In genomic region chr9:100023641-100024040, GRCm38 (mm10) we compare ENCODE assay signal across 13 mouse cellular contexts.
DNase-seq lines count a peak whose midpoint lies in the region; ATAC-seq lines count a peak whose summit lies in the region.
"Had no signal": no experiment of that assay in that cellular context is flagged by ENCODE, and none has a peak within 500 bp of the region (broad histone marks: within the 10 kb centered on the region; RNA-seq: fewer than 3 reads in every experiment).

No protein-coding gene starts in this region.

- H3K36me3 ChIP-seq in hindbrain, embryonic 10.5 days: no peaks in the 10 kb centered on the region
- H3K36me3 ChIP-seq in hindbrain, embryonic 13.5 days: no peaks in the 10 kb centered on the region
- H3K36me3 ChIP-seq in embryonic facial prominence, embryonic 14.5 days (ENCODE audit: control insufficient read depth, insufficient read depth, low read length): no peaks in the 10 kb centered on the region
- no peaks in the 10 kb centered on the region for H3K36me3 ChIP-seq in midbrain, embryonic 14.5 days (ENCODE audit: control insufficient read depth, insufficient read depth, low read length)
- H3K36me3 ChIP-seq: embryonic facial prominence, embryonic 13.5 days; liver, embryonic 15.5 days had no signal

- no peaks in the 10 kb centered on the region for H3K9me3 ChIP-seq in hindbrain, embryonic 10.5 days
- no peaks in the 10 kb centered on the region for H3K9me3 ChIP-seq in hindbrain, embryonic 13.5 days
- no peaks in the 10 kb centered on the region for H3K9me3 ChIP-seq in embryonic facial prominence, embryonic 14.5 days (ENCODE audit: control insufficient read depth, low read length)
- no peaks in the 10 kb centered on the region for H3K9me3 ChIP-seq in midbrain, embryonic 14.5 days (ENCODE audit: control insufficient read depth, low read length)
- H3K9me3 ChIP-seq: embryonic facial prominence, embryonic 13.5 days; liver, embryonic 15.5 days had no signal

- H3K4me1 ChIP-seq in hindbrain, embryonic 10.5 days (replicated peaks): no peaks in the 10 kb centered on the region
- H3K4me1 ChIP-seq in hindbrain, embryonic 13.5 days (replicated peaks): no peaks in the 10 kb centered on the region
- H3K4me1 ChIP-seq in embryonic facial prominence, embryonic 14.5 days (ENCODE audit: control insufficient read depth, insufficient read depth, low read length): no peaks in the 10 kb centered on the region
- H3K4me1 ChIP-seq in midbrain, embryonic 14.5 days (ENCODE audit: control insufficient read depth, insufficient read depth, low read length): no peaks in the 10 kb centered on the region
- H3K4me1 ChIP-seq: embryonic facial prominence, embryonic 13.5 days; liver, embryonic 15.5 days had no signal

- no peak overlapping the region for H3K4me3 ChIP-seq in hindbrain, embryonic 10.5 days
- no peak overlapping the region for H3K4me3 ChIP-seq in hindbrain, embryonic 13.5 days
- no peak overlapping the region for H3K4me3 ChIP-seq in embryonic facial prominence, embryonic 14.5 days (ENCODE audit: low read depth, low read length)
- no peak overlapping the region for H3K4me3 ChIP-seq in midbrain, embryonic 14.5 days (replicated peaks; ENCODE audit: low read depth, low read length)
- H3K4me3 ChIP-seq: embryonic facial prominence, embryonic 13.5 days; liver, embryonic 15.5 days had no signal

- H3K27ac ChIP-seq in hindbrain, embryonic 10.5 days: no peak overlapping the region
- no peak overlapping the region for H3K27ac ChIP-seq in hindbrain, embryonic 13.5 days
- no peak overlapping the region for H3K27ac ChIP-seq in embryonic facial prominence, embryonic 14.5 days (replicated peaks; ENCODE audit: low read depth, low read length)
- no peak overlapping the region for H3K27ac ChIP-seq in midbrain, embryonic 14.5 days (replicated peaks; ENCODE audit: low read depth, low read length)
- H3K27ac ChIP-seq: embryonic facial prominence, embryonic 13.5 days; liver, embryonic 15.5 days had no signal

- no peak overlapping the region for H3K9ac ChIP-seq in hindbrain, embryonic 13.5 days
- no peak overlapping the region for H3K9ac ChIP-seq in embryonic facial prominence, embryonic 14.5 days (ENCODE audit: low read depth, low read length)
- no peak overlapping the region for H3K9ac ChIP-seq in midbrain, embryonic 14.5 days (replicated peaks; ENCODE audit: low read length)
- H3K9ac ChIP-seq: embryonic facial prominence, embryonic 13.5 days; liver, embryonic 15.5 days had no signal

- WGBS in hindbrain, embryonic 10.5 days: 63% methylated on average over 5 of the region's 5 CpGs
- WGBS in hindbrain, embryonic 13.5 days: 58% methylated on average over 5 of the region's 5 CpGs
- WGBS in embryonic facial prominence, embryonic 14.5 days: 41% methylated on average over 5 of the region's 5 CpGs
- WGBS in midbrain, embryonic 14.5 days: 68% methylated on average over 5 of the region's 5 CpGs

- peak; percentile 29 for DNase-seq in hindbrain, embryonic 10.5 days (ENCODE audit: low spot score)
- peak; percentile 45 for DNase-seq in testis, postnatal 10 days (ENCODE audit: low spot score)
- DNase-seq in testis, postnatal 14 days (ENCODE audit: low spot score): no peak
- DNase-seq in embryonic facial prominence, embryonic 14.5 days (ENCODE audit: low spot score): peak; percentile 86
- DNase-seq in frontal cortex, postnatal 25 days (ENCODE audit: low spot score in 2 of 2): no peak
- DNase-seq in midbrain, embryonic 14.5 days: no peak
- no peak for DNase-seq in right cerebral cortex, adult 18-20 months
- DNase-seq: kidney, adult 9 months; thymus, postnatal 14 days had no signal

- no peaks in the 10 kb centered on the region for H3K27me3 ChIP-seq in hindbrain, embryonic 10.5 days (ENCODE audit: insufficient read depth, poor library complexity, severe bottlenecking)
- H3K27me3 ChIP-seq in hindbrain, embryonic 13.5 days: no peaks in the 10 kb centered on the region
- no peaks in the 10 kb centered on the region for H3K27me3 ChIP-seq in embryonic facial prominence, embryonic 14.5 days (replicated peaks; ENCODE audit: control insufficient read depth, insufficient read depth, low read length)
- no peaks in the 10 kb centered on the region for H3K27me3 ChIP-seq in midbrain, embryonic 14.5 days (ENCODE audit: control insufficient read depth, insufficient read depth, low read length)
- H3K27me3 ChIP-seq: embryonic facial prominence, embryonic 13.5 days; liver, embryonic 15.5 days had no signal

- no peak overlapping the region for H3K4me2 ChIP-seq in hindbrain, embryonic 13.5 days
- no peak overlapping the region for H3K4me2 ChIP-seq in embryonic facial prominence, embryonic 14.5 days (ENCODE audit: low read depth, low read length)
- no peak overlapping the region for H3K4me2 ChIP-seq in midbrain, embryonic 14.5 days (ENCODE audit: low read length)
- H3K4me2 ChIP-seq: embryonic facial prominence, embryonic 13.5 days; liver, embryonic 15.5 days; midbrain, embryonic 11.5 days had no signal

- ATAC-seq in hindbrain, embryonic 13.5 days (ENCODE audit: low FRiP score): no peak
- no peak for ATAC-seq in embryonic facial prominence, embryonic 14.5 days (ENCODE audit: low read depth)
- ATAC-seq in midbrain, embryonic 14.5 days (ENCODE audit: low FRiP score, low TSS enrichment): no peak

Comparison
In these comparisons a context has a peak if more than half of its experiments do, and no peak if none do; other contexts are left out.
1. DNase-seq: peak in hindbrain, embryonic 10.5 days (single experiment), testis, postnatal 10 days (single experiment) and embryonic facial prominence, embryonic 14.5 days (single experiment); none in testis, postnatal 14 days (single experiment), frontal cortex, postnatal 25 days (0 of 2), midbrain, embryonic 14.5 days (single experiment) and right cerebral cortex, adult 18-20 months (single experiment).